Mouse (Mus musculus) urinary bladder, adult 2 months (tissue): ENCODE measurements around the gene Fads3. TPM values are rescaled to one million over a fixed set of nuclear protein-coding genes. Genes with fewer than 3 reads are reported as not detected.

Source experiments
- DNase-seq: peaks from one replicate; pipeline ENCODE4 v3.0.0; 2022; ENCODE audit warnings: low spot score
- polyA plus RNA-seq: library from polyadenylated mRNA; depleted of rRNA; stranded (reverse); fragments of >200 nt; gene quantifications from 2 replicates; pipeline ENCODE4 v1.2.3, GENCODE M21; 2012; rRNA removed

Fads3 gene
- polyA plus RNA-seq, 1 experiment: 41.9 TPM

DNA sequence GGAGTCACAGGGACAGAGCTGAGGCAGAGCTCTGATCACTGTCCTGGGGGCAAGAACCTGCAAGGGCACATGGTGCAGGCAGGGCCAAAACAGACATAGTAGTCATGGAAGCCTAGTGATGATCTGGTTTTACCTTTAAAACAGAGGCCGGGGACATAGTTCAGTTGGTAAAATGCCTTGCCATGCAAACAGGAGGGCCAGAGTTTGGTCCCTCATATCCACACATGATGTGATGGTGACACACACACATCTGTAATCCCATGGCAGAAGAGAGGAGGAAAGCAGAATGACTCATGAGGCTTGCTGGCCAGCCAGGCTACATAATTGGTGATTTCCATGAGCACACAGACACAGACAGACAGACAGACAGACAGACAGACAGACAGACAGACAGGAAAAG, 66.8 kb downstream of the Fads3 start:
- no peak for DNase-seq

DNA sequence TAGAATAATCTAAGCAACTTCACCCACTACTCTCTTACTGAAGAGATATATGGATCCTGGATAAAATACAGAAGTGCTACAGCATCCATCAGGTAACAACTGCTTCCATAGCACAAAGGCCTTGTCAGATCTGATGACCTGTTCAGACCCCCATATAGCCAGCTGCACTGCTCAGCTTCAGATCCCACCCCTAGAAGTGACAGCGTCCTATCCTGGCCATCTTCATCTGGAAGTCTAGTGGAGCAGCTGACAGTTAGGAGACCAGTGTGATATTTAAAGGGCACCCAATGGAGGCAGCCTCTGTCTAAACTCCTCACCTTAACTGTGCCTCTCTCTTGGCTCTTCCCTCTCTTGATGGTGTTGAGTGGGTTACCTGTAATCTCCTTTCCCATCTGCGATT, 67.3 kb downstream of the Fads3 start:
- no peak for DNase-seq

Other genes starting within 250 kb of the Fads3 start
- not detected in 2 replicates for gene Scgb2a2, start 194.0 kb upstream of the Fads3 start, polyA plus RNA-seq
- 4.9 and 7.9 TPM in 2 replicates for gene Incenp, start 142.0 kb upstream of the Fads3 start, polyA plus RNA-seq
- 2,402 and 3,491 TPM in 2 replicates for gene Fth1, start 61.0 kb upstream of the Fads3 start, polyA plus RNA-seq
- 3.8 and 4.2 TPM in 2 replicates for gene Best1, start 39.9 kb upstream of the Fads3 start, polyA plus RNA-seq
- 22.0 and 23.6 TPM in 2 replicates for gene Rab3il1, start 39.9 kb upstream of the Fads3 start, polyA plus RNA-seq
- 156 and 173 TPM in 2 replicates for gene Fads2, start 60.2 kb downstream of the Fads3 start, polyA plus RNA-seq
- gene Fads1, start 141.3 kb downstream of the Fads3 start, polyA plus RNA-seq: 75.3 and 95.1 TPM in 2 replicates
- gene Tmem258, start 162.4 kb downstream of the Fads3 start, polyA plus RNA-seq: 77.0 and 87.9 TPM in 2 replicates
- gene Fen1, start 162.6 kb downstream of the Fads3 start, polyA plus RNA-seq: 5.9 and 7.0 TPM in 2 replicates
- 3.8 and 4.3 TPM in 2 replicates for gene Myrf, start 199.2 kb downstream of the Fads3 start, polyA plus RNA-seq